Mouse (Mus musculus) gastrocnemius, adult 2 months (tissue): ENCODE data around the gene Tead1. TPM values are rescaled to one million over a fixed set of nuclear protein-coding genes. Genes with fewer than 3 reads are reported as not detected.
A peak's percentile ranks its signal among the peaks of the same experiment; 100 is the strongest.

Experiments
- DNase-seq: peaks from one replicate; pipeline ENCODE4 v3.0.0; 2022
- H3K27ac ChIP-seq: fragments of 200-600 bp; 2 replicates; pipeline ENCODE4 v1.8.1; 2022; ENCODE audit warnings: mild to moderate bottlenecking
- H3K4me3 ChIP-seq: fragments of 200-600 bp; 2 replicates; pipeline ENCODE4 v1.8.1; 2022; ENCODE audit warnings: mild to moderate bottlenecking, moderate library complexity
- CTCF ChIP-seq: fragments of 200-600 bp; IDR thresholded peaks from 2 replicates; pipeline ENCODE4 v1.8.1; 2022; ENCODE audit warnings: antibody characterized with exemption, mild to moderate bottlenecking, moderate library complexity
- intact Hi-C: fragments of 180-260 bp; cut with DNase I; formaldehyde crosslinking; loops from one replicate; pipeline ENCODE4 v1.15.1; 2025
- total RNA-seq, 2 experiments: library from RNA; stranded (reverse); gene quantifications; 2 replicates each; pipeline ENCODE4 v1.2.3; 2021

The Tead1 gene
- total RNA-seq, 2 experiments from 2014 or later, result 189 to 260 TPM

GRCm38 (mm10) chr7:112864188-112864587 is 185.1 kb downstream of the Tead1 start:
- no peak overlapping the region for H3K4me3 ChIP-seq
- intact Hi-C loops, result loop anchor here (5.0 to 10.0 kb wide), 2 partner anchors 47 to 319 kb away; no protein-coding TSS in a partner anchor
- no peak for TF ChIP-seq CTCF
- DNase-seq, result no peak
- H3K27ac ChIP-seq, result no peak overlapping the region

- Histone ChIP-seq H3K27ac (peak overlapping the region; percentile 74), H3K4me3 (no peak overlapping the region)
- TF ChIP-seq CTCF, result peak; percentile 89
- peak; percentile 83 for DNase-seq
- intact Hi-C loops, result loop anchor here (2.0 to 10.0 kb wide), 5 partner anchors 78 to 488 kb away; no protein-coding TSS in a partner anchor
These were observed 186.6 kb downstream of the Tead1 start for GRCm38 (mm10) chr7:112865739-112866138.

GRCm38 (mm10) chr7:112868551-112869465 is 189.7 kb downstream of the Tead1 start:
- Histone ChIP-seq H3K27ac (peak overlapping the region; percentile 75), H3K4me3 (no peak overlapping the region)
- peak; percentile 74 for TF ChIP-seq CTCF
- intact Hi-C loops, result loop anchor here (1.0 to 10.0 kb wide), 6 partner anchors 82 to 492 kb away; no protein-coding TSS in a partner anchor
- DNase-seq, result peak; percentile 64

- no peak for DNase-seq
- intact Hi-C loops, result no loop called here
- H3K27ac ChIP-seq, result peak overlapping the region; percentile 89
- no peak for TF ChIP-seq CTCF
- H3K4me3 ChIP-seq, result no peak overlapping the region; the same call in 1 of the 2 replicates
These were observed 192.6 kb downstream of the Tead1 start for GRCm38 (mm10) chr7:112871752-112872151.

DNA sequence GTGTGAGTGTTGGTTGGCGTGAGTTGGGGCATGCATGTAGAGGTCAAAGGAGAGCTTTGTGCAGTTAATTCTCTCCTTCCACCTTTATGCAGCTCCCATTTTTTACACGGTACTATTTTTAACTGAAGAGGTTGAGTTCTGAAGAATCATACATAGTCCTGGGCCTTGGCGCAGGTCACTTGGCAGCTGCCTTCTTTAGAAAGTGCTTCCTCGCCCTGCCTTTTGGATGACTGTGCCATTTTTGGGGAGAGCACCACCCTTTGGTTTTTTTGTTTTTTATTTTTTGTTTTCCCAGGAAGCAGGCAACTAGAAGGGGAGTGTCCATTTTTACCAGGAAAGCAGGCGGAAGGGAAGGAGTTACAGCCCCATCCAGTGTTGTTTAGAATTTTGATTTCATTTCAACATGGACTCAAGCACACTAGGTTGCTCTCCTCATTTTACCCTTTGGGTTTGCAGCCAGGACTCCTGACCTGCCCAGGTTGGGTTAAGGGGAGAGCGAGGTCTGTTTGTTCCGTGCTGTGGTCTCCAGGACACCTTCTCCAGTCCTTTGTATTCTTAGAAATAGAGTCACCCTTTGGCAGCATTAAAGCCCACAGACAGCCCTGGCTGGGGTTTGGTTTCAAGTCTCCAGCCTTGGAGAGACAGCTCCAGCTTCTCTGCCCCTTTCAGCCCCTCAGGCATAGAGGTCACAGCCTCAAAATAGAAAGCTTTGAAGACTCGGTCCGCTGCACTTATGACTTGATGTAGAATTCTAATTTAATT is 193.5 kb downstream of the Tead1 start:
- TF ChIP-seq CTCF, result no peak
- peak overlapping the region; percentile 44 for H3K4me3 ChIP-seq
- peak overlapping the region; percentile 89 for H3K27ac ChIP-seq
- intact Hi-C loops, result no loop called here
- DNase-seq, result peak; percentile 78

DNA sequence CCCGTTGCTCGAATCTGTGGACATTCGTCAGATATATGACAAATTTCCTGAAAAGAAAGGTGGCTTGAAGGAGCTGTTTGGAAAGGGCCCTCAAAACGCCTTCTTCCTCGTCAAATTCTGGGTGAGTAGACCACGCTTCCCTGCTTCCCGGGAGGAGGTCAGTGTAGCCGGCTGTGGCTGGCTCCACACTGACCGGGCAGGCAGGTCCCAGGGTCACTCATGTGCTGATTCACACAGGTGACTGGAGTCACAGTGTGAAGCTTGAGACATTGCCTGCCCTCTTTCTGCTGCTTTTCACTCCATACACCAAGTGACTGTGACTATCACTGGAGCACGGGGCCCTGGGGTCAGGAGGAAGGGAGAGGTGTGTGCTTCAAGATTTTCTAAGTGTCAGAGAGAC is 197.0 kb downstream of the Tead1 start:
- intact Hi-C loops, result no loop called here
- no peak for DNase-seq
- no peak for TF ChIP-seq CTCF
- no peak overlapping the region for H3K27ac ChIP-seq
- no peak overlapping the region for H3K4me3 ChIP-seq

- H3K4me3 ChIP-seq, result no peak overlapping the region
- no peak for TF ChIP-seq CTCF
- peak; percentile 91 for DNase-seq
- intact Hi-C loops, result no loop called here
- H3K27ac ChIP-seq, result peak overlapping the region; percentile 88
These were observed 204.7 kb downstream of the Tead1 start for GRCm38 (mm10) chr7:112883791-112884274.

- peak; percentile 72 for DNase-seq
- Histone ChIP-seq H3K27ac (peak overlapping the region; percentile 88), H3K4me3 (peak overlapping the region; percentile 50)
- TF ChIP-seq CTCF, result no peak
- intact Hi-C loops, result no loop called here
These were observed 206.4 kb downstream of the Tead1 start for GRCm38 (mm10) chr7:112885546-112885945.

- Histone ChIP-seq H3K27ac (no peak overlapping the region), H3K4me3 (no peak overlapping the region)
- TF ChIP-seq CTCF, result no peak
- intact Hi-C loops, result no loop called here
- no peak for DNase-seq
These were observed 212.8 kb downstream of the Tead1 start for GRCm38 (mm10) chr7:112891883-112892282.

GRCm38 (mm10) chr7:112892595-112892994 is 213.5 kb downstream of the Tead1 start:
- no peak overlapping the region for H3K4me3 ChIP-seq
- no peak for DNase-seq
- TF ChIP-seq CTCF, result no peak
- peak overlapping the region; percentile 38; the same call in 1 of the 2 replicates for H3K27ac ChIP-seq
- intact Hi-C loops, result no loop called here

DNA sequence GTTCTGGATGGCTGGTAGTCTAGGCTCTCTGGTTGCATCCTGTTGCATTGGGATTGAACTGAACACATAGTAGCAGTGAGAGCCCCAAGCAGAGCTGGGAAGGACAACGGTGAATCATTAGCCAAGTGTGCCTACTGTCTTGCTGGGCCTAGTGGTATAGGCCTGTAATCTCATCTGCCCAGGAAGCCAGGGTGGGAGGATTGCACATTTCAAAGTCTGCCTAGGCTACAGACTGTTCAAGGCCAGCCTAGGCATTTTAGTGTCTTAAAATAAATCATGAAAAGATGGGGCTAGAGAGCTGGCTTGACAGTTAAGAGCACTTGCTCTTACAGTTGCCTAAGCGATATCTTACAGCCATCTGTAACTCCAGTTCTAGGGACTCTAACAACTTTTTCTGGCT is 217.2 kb downstream of the Tead1 start:
- Histone ChIP-seq H3K27ac (no peak overlapping the region), H3K4me3 (no peak overlapping the region)
- intact Hi-C loops, result no loop called here
- DNase-seq, result no peak
- TF ChIP-seq CTCF, result no peak

DNA sequence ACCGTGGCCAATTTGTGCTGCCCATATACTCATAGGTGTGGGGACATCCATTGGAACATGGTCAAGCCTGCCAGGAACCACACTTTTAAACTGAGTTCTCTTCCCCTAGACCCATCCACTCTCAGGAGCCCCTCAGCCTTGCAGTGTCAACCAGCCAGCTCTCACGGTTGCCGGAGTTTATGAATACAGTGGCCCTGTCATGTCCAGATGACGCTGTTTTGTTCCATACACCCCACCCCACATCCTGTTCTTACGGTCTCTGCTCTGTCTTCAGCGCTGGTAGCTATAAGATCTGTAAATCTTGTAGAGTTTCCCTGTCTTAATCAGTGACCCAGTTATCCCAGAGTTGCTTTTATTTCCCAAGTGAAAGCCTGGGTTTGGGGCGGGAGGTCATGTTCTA is 222.6 kb downstream of the Tead1 start:
- Histone ChIP-seq H3K27ac (no peak overlapping the region), H3K4me3 (no peak overlapping the region)
- no peak for DNase-seq
- no peak for TF ChIP-seq CTCF
- intact Hi-C loops, result no loop called here

GRCm38 (mm10) chr7:112906848-112907247 is 227.7 kb downstream of the Tead1 start:
- no peak for TF ChIP-seq CTCF
- no peak for DNase-seq
- H3K4me3 ChIP-seq, result no peak overlapping the region
- H3K27ac ChIP-seq, result no peak overlapping the region
- intact Hi-C loops, result no loop called here
